Mouse (Mus musculus) CH12.LX (cell line): ENCODE results near the gene Cfap70. TPM values are rescaled to one million over a fixed set of nuclear protein-coding genes. Genes with fewer than 3 reads are reported as not detected.
A peak's percentile ranks its signal among the peaks of the same experiment; 100 is the strongest.

Experiments used
- DNase-seq: peaks from one replicate; pipeline ENCODE4 v3.0.0-alpha.2; 2013; ENCODE audit errors: extremely low read depth
- H3K27ac ChIP-seq: 2 replicates; pipeline ENCODE4 v1.5.1; 2012; ENCODE audit warnings: low read depth, mild to moderate bottlenecking, control low read depth, moderate library complexity; ENCODE audit not compliant: insufficient read depth
- H3K27me3 ChIP-seq: replicated peaks from 2 replicates; pipeline ENCODE3; 2012; ENCODE audit warnings: inconsistent platforms
- H3K36me3 ChIP-seq, 2 experiments: replicated peaks in 1 of 2; 2 replicates each; pipeline versions ENCODE3 to v1.6.1; 2012; ENCODE audit warnings: inconsistent platforms in 1 of 2, low read length in 1 of 2, mild to moderate bottlenecking in 1 of 2, mixed read lengths in 1 of 2, moderate library complexity in 1 of 2; ENCODE audit not compliant: control insufficient read depth in 1 of 2, insufficient read depth in 1 of 2
- H3K4me1 ChIP-seq, 2 experiments: 2 replicates each; pipeline ENCODE4 v1.6.1; 2012; ENCODE audit warnings: inconsistent platforms in 1 of 2, moderate library complexity in 1 of 2; ENCODE audit not compliant: insufficient read depth in 2 of 2, control insufficient read depth in 1 of 2
- H3K4me2 ChIP-seq: 2 replicates; pipeline ENCODE4 v1.6.1; 2012; ENCODE audit warnings: low read depth, mild to moderate bottlenecking, control low read depth; ENCODE audit not compliant: poor library complexity, insufficient read depth, severe bottlenecking
- H3K4me3 ChIP-seq, 3 experiments: fragments of 150-350 bp in 1 of 3; sonication (generic) in 1 of 3; replicated peaks in 1 of 3; 2 replicates each; pipeline versions ENCODE3 to v1.5.1; 2011 to 2012; ENCODE audit warnings: low read depth in 2 of 3, low read length in 2 of 3, mild to moderate bottlenecking in 2 of 3, moderate library complexity in 2 of 3, control low read depth in 1 of 3, improper control_type of control experiment in 1 of 3, inconsistent platforms in 1 of 3, mixed read lengths in 1 of 3; ENCODE audit not compliant: poor library complexity in 1 of 3
- H3K79me2 ChIP-seq: replicated peaks from 2 replicates; pipeline ENCODE4 v1.6.1; 2012; ENCODE audit warnings: mild to moderate bottlenecking, moderate library complexity; ENCODE audit not compliant: control insufficient read depth, poor library complexity, insufficient read depth, severe bottlenecking; ENCODE audit errors: extremely low read depth
- H3K9ac ChIP-seq: 2 replicates; pipeline ENCODE4 v1.6.1; 2012; ENCODE audit warnings: low read depth, mild to moderate bottlenecking, control low read depth, moderate library complexity; ENCODE audit not compliant: insufficient read depth
- H3K9me3 ChIP-seq: replicated peaks from 2 replicates; pipeline ENCODE3; 2012; ENCODE audit warnings: low read length, inconsistent platforms, mixed read lengths
- CHD1 ChIP-seq: IDR thresholded peaks from 2 replicates; pipeline ENCODE4 v1.6.1; 2012; ENCODE audit warnings: low read depth, low read length, improper control_type of control experiment, inconsistent platforms
- ELF1 ChIP-seq: IDR thresholded peaks from 2 replicates; pipeline ENCODE4 v1.6.1; 2014; ENCODE audit warnings: low read depth, mild to moderate bottlenecking, inconsistent platforms, low read length, improper control_type of control experiment
- MAX ChIP-seq: IDR thresholded peaks from 2 replicates; pipeline ENCODE4 v1.6.1; 2011; ENCODE audit warnings: low read length, improper control_type of control experiment
- MAZ ChIP-seq: IDR thresholded peaks from 2 replicates; pipeline ENCODE4 v1.6.1; 2012; ENCODE audit warnings: low read depth, mild to moderate bottlenecking, inconsistent platforms, low read length, improper control_type of control experiment, moderate library complexity
- MXI1 ChIP-seq: IDR thresholded peaks from 2 replicates; pipeline ENCODE4 v1.6.1; 2011; ENCODE audit warnings: mild to moderate bottlenecking, low read depth, low read length, improper control_type of control experiment
- NELFE ChIP-seq: IDR thresholded peaks from 2 replicates; pipeline ENCODE4 v1.6.1; 2011; ENCODE audit warnings: low read depth, low read length, improper control_type of control experiment
- NRF1 ChIP-seq: IDR thresholded peaks from 2 replicates; pipeline ENCODE4 v1.6.1; 2014; ENCODE audit warnings: low read depth, mild to moderate bottlenecking, inconsistent platforms, low read length, improper control_type of control experiment, moderate library complexity
- RCOR1 ChIP-seq: conservative IDR thresholded peaks from 2 replicates; pipeline ENCODE4 v1.6.1; 2012; ENCODE audit warnings: low read depth, mild to moderate bottlenecking, inconsistent platforms, low read length, improper control_type of control experiment
- UBTF ChIP-seq: IDR thresholded peaks from 2 replicates; pipeline ENCODE4 v1.6.1; 2012; ENCODE audit warnings: low read depth, mild to moderate bottlenecking, inconsistent platforms, low read length, improper control_type of control experiment, moderate library complexity
- USF2 ChIP-seq: conservative IDR thresholded peaks from 2 replicates; pipeline ENCODE4 v1.6.1; 2011; ENCODE audit warnings: low read depth, low read length, improper control_type of control experiment
- ZKSCAN1 ChIP-seq: IDR thresholded peaks from 2 replicates; pipeline ENCODE4 v1.6.1; 2012; ENCODE audit warnings: low read depth, inconsistent platforms, low read length, improper control_type of control experiment, borderline replicate concordance
- ZNF384 ChIP-seq: IDR thresholded peaks from 2 replicates; pipeline ENCODE4 v1.6.1; 2012; ENCODE audit warnings: low read depth, low read length, improper control_type of control experiment, inconsistent platforms
- dilution Hi-C: fragments of 300-500 bp; cut with MboI; formaldehyde crosslinking; loops from 2 replicates; pipeline ENCODE4 v1.14.3; 2020; ENCODE audit warnings: low sequenced_read_pairs; ENCODE audit not compliant: extremely low pct_unique_long_range_greater_than_20kb, extremely low pct_ligation_motif_present
- in situ Hi-C: fragments of 300-500 bp; cut with MboI; formaldehyde crosslinking; loops from 3 replicates; pipeline ENCODE4 v1.14.3; 2019; ENCODE audit warnings: low sequenced_read_pairs, low pct_ligation_motif_present, low pct_unique_long_range_greater_than_20kb, mixed read lengths
- polyA plus RNA-seq: library from polyadenylated mRNA; unstranded; fragments of >175 nt; gene quantifications from 2 replicates; pipeline ENCODE4 v1.2.1, GENCODE M21; 2012; ENCODE audit warnings: low read depth; ENCODE audit not compliant: insufficient read length
- total RNA-seq, 2 experiments: library from RNA; depleted of rRNA; stranded (reverse); fragments of 300-350 nt in 1 of 2; fragments of >200 nt in 1 of 2; gene quantifications; 2 replicates each; pipeline ENCODE4 v1.2.3; 2012 to 2014

Cfap70 gene
- total and polyA plus RNA-seq, 3 experiments = 0.04 to 0.36 TPM; not detected in 1

- in situ Hi-C loops (no loop called here), dilution Hi-C loops (no loop called here)
- peak overlapping the region; percentile 38 to 97 (median 87) for H3K4me3 ChIP-seq
- no peaks in the 10 kb centered on the region for H3K27me3 ChIP-seq
- peaks cover 37% of the 10 kb centered on the region for H3K79me2 ChIP-seq
- H3K9ac ChIP-seq = peak overlapping the region; percentile 70
- H3K27ac ChIP-seq = no peak overlapping the region
- peak overlapping the region; percentile 79 for H3K4me2 ChIP-seq
- H3K4me1 ChIP-seq = peaks cover 6 to 43% of the 10 kb centered on the region in 2 experiments; a peak in 3 of 4 replicates
- H3K36me3 ChIP-seq = peaks cover 14 to 41% of the 10 kb centered on the region in 2 experiments
- DNase-seq = no peak
- no peaks in the 10 kb centered on the region for H3K9me3 ChIP-seq
- TF ChIP-seq ZKSCAN1 (no peak), ZNF384 (no peak)
Measured at GRCm38 (mm10) chr14:20478385-20478784, 26.4 kb upstream of the Cfap70 start.

- H3K27me3 ChIP-seq = no peaks in the 10 kb centered on the region
- H3K79me2 ChIP-seq = peaks cover 37% of the 10 kb centered on the region
- dilution Hi-C loops = no loop called here
- no peaks in the 10 kb centered on the region for H3K9me3 ChIP-seq
- no peak for TF ChIP-seq UBTF
- TF ChIP-seq MXI1 = no peak
- TF ChIP-seq USF2 = no peak
- no peak for TF ChIP-seq CHD1
- TF ChIP-seq ELF1 = no peak
- TF ChIP-seq MAX = no peak
- no peak for TF ChIP-seq NELFE
- TF ChIP-seq RCOR1 = no peak
- no peak for TF ChIP-seq NRF1
- TF ChIP-seq, all 38 proteins: peak for 0
- Histone ChIP-seq H3K4me1 (peaks cover 6 to 43% of the 10 kb centered on the region in 2 experiments; a peak in 3 of 4 replicates), H3K4me2 (0 out of 2 replicates have a peak overlapping the region, but pooled peaks have one; percentile 8), H3K4me3 (no peak overlapping the region), H3K27ac (no peak overlapping the region), H3K9ac (no peak overlapping the region), H3K36me3 (peaks cover 22 to 44% of the 10 kb centered on the region in 2 experiments)
- in situ Hi-C loops = no loop called here
- DNase-seq = no peak
Measured at GRCm38 (mm10) chr14:20477261-20478025, 25.4 kb upstream of the Cfap70 start.

GRCm38 (mm10) chr14:20460216-20460615 is 8.2 kb upstream of the Cfap70 start:
- TF ChIP-seq MAZ (no peak), USF2 (no peak)
- Histone ChIP-seq H3K9me3 (no peaks in the 10 kb centered on the region), H3K9ac (no peak overlapping the region), H3K4me3 (no peak overlapping the region), H3K4me2 (no peak overlapping the region), H3K79me2 (no peaks in the 10 kb centered on the region), H3K27ac (no peak overlapping the region), H3K27me3 (no peaks in the 10 kb centered on the region), H3K36me3 (peaks cover 69 to 97% of the 10 kb centered on the region in 2 experiments), H3K4me1 (no peaks in the 10 kb centered on the region)
- DNase-seq = no peak
- dilution Hi-C loops = no loop called here
- in situ Hi-C loops = no loop called here
